Mouse (Mus musculus) embryonic fibroblast, embryonic 13.5 days (primary cell): ENCODE measurements around the gene Slc26a9.

Source experiments
- CTCF ChIP-seq: IDR thresholded peaks from 2 replicates; pipeline ENCODE4 v1.5.1; 2011; ENCODE audit warnings: mild to moderate bottlenecking, control low read depth, low read length, moderate library complexity, borderline replicate concordance; ENCODE audit not compliant: insufficient read depth
- POLR2A ChIP-seq: IDR thresholded peaks from 2 replicates; pipeline ENCODE4 v1.6.1; 2011; ENCODE audit warnings: low read depth, mild to moderate bottlenecking, control low read depth, low read length, moderate library complexity

DNA sequence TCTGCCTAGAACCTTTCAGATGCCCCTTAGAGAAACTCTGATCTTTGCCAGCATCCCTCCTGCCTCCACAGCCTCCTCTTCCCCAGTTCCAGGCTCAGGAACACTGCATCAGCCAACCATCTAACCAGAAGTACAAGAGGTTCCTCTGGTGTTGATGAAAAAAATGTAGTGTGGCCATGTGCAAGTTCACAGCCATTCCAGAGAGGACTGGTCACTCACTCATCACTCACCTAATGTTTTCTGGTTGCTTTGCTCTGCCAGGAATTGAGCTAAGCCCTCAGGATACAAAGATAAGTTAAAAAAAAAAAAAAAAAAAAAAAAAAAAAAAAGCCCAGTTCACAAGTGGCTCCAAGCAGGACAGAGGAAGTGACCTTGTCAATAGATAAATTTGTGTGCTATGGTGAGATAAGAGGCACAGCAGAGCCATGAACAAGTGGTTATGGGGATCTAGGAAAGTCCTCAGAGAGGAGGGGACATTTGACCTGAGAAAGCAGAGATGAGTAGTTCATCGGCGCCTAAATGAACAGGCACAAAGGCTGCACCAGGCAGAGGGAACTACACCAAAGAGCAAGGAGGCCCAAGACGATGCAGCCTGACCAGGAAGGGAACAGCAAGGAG, 10.5 kb downstream of the Slc26a9 start:
- TF ChIP-seq CTCF: no peak
- no peak for TF ChIP-seq POLR2A
